Mouse (Mus musculus) skeletal muscle tissue, postnatal 0 days (tissue): ENCODE results near the gene Olfr685. TPM values are rescaled to one million over a fixed set of nuclear protein-coding genes. Genes with fewer than 3 reads are reported as not detected.

Source experiments
- polyA plus RNA-seq: library from polyadenylated mRNA; unstranded; fragments of >200 nt; fragmentation: Nextera tagmentation; extraction: Ambion mirVana; gene quantifications from 2 replicates; pipeline ENCODE4 v1.2.1, GENCODE M21; 2015

The Olfr685 gene
- not detected in 2 replicates for polyA plus RNA-seq

DNA sequence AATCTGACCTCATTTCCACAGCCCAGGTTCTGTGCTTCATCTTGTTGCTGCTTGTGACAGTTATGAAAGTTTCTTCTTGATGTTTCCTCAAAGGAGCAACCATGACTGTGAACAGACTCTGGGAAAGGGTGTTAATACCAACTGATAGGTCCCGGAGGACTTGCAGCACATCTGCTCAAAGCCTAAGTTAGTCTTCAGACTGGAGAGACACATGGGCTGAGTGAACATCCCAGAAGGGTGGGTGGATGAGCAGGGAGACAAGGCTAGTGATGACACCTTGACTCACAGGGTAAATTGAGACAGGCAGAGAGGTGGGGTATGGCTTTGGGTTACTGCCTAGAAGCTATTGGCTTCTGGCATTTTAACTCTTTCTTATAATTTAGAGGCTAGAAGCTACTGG lies at the start of gene Olfr685:
Gene Olfr685 (minus strand): TSS at position 101 of the 400 bp plus-strand sequence.

DNA sequence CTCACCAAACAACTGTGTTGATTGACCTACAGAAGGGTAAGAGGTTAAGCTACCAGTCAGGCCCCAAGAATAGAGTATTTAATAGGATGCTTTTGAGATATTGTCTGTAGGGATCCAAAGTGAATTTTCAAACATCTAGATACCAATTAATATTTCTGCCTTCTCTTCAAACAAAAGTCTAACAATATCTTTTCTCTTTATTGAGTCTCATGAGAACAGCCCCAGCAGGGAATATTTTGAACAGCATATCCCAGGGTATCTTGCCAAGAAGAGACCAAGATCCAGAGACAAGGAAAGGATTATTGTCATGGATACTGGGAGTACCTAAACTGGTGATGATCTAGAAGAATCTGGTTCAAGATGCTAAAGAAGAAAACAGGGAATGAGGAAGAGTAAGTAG lies 21.6 kb upstream of the Olfr685 start, which contains the start of gene Olfr686:
Gene Olfr686 (minus strand): TSS at position 101 of the 400 bp plus-strand sequence.

DNA sequence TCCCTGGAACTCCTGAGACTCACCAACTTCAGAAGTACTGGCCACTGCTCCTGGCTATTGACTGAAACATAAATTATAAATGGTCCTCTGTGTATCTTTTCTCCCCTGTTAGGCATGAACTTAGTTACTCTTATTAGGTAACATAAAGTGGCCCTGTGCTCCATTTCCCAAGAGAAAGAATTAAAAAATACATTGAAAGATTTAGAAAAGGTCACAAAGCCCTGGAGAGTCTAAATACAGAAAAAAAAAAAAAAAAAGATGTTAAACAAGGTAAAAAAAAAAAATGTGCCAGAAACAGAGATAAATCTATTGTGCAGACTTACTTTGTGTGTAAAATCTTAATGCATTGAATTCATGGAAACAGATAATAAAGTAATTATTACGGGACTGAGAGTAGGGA lies 22.3 kb downstream of the Olfr685 start, which contains the start of gene Olfr684:
Gene Olfr684 (minus strand): TSS at position 101 of the 400 bp plus-strand sequence.

DNA sequence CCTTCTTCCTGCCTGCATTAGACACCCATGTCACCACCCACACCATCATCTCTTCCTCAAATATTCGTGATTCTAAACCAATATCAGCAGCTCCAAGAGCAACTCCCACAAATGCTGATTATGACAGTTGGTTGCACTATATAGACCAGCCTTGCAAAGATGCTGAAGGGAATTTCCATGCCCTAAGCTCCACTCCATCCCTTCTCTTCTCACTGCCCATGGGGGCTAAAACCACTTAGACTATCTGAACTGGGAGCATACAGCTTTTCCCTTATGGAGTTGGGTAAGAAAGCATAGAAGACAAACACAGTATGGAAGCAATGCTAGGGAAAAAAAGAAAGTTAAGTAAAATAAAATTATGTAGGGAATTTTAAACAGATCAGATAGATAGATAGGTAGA lies 38.9 kb downstream of the Olfr685 start, which contains the start of gene Olfr683:
Gene Olfr683 (minus strand): TSS at position 101 of the 400 bp plus-strand sequence.

Other genes with a start within 250 kb of the Olfr685 start
- not detected in 2 replicates for gene Olfr670, start 223.4 kb downstream of the Olfr685 start, polyA plus RNA-seq
- not detected in 2 replicates for gene Olfr671, start 206.9 kb downstream of the Olfr685 start, polyA plus RNA-seq
- gene Olfr672, start 184.0 kb downstream of the Olfr685 start, polyA plus RNA-seq: not detected in 2 replicates
- gene Olfr675, start 157.6 kb downstream of the Olfr685 start, polyA plus RNA-seq: not detected in 2 replicates
- gene Olfr676, start 153.3 kb downstream of the Olfr685 start, polyA plus RNA-seq: not detected in 2 replicates
- gene Olfr677, start 134.6 kb downstream of the Olfr685 start, polyA plus RNA-seq: not detected in 2 replicates
- gene Olfr678, start 121.5 kb downstream of the Olfr685 start, polyA plus RNA-seq: not detected in 2 replicates
- not detected in 2 replicates for gene Olfr679, start 104.8 kb downstream of the Olfr685 start, polyA plus RNA-seq
- not detected in 2 replicates for gene Olfr680-ps1, start 93.2 kb downstream of the Olfr685 start, polyA plus RNA-seq
- not detected in 2 replicates for gene Olfr681, start 69.2 kb downstream of the Olfr685 start, polyA plus RNA-seq
- gene Olfr683, start 39.0 kb downstream of the Olfr685 start, polyA plus RNA-seq: not detected in 2 replicates
- gene Olfr684, start 22.4 kb downstream of the Olfr685 start, polyA plus RNA-seq: not detected in 2 replicates
- not detected in 2 replicates for gene Olfr686, start 21.5 kb upstream of the Olfr685 start, polyA plus RNA-seq
- not detected in 2 replicates for gene Olfr688, start 102.1 kb upstream of the Olfr685 start, polyA plus RNA-seq
- not detected in 2 replicates for gene Olfr689, start 125.2 kb upstream of the Olfr685 start, polyA plus RNA-seq
- not detected in 2 replicates for gene Olfr690, start 148.1 kb upstream of the Olfr685 start, polyA plus RNA-seq
- not detected in 2 replicates for gene Olfr691, start 156.3 kb upstream of the Olfr685 start, polyA plus RNA-seq
- not detected in 2 replicates for gene Olfr692, start 182.2 kb upstream of the Olfr685 start, polyA plus RNA-seq
- gene Gm5901, start 189.0 kb upstream of the Olfr685 start, polyA plus RNA-seq: not detected in 2 replicates
- gene Fam160a2, start 214.0 kb upstream of the Olfr685 start, polyA plus RNA-seq: 18.4 and 19.4 TPM in 2 replicates
- 0.08 TPM in 1 of 2 replicates, not detected in the other for gene Cnga4, start 218.6 kb upstream of the Olfr685 start, polyA plus RNA-seq
- not detected in 2 replicates for gene Cckbr, start 239.7 kb upstream of the Olfr685 start, polyA plus RNA-seq